Mouse (Mus musculus) lung, postnatal 36 days (tissue): ENCODE results near the gene Tmem223.
A peak's percentile ranks its signal among the peaks of the same experiment; 100 is the strongest.

Source experiments
- DNase-seq: peaks from one replicate; pipeline ENCODE4 v3.0.0; 2022; ENCODE audit warnings: mixed read lengths

The Tmem223 gene

GRCm38 (mm10) chr19:8803879-8804660, 33.3 kb downstream of the Tmem223 start:
- no peak for DNase-seq

- DNase-seq, result no peak
These were observed 36.0 kb downstream of the Tmem223 start for GRCm38 (mm10) chr19:8806810-8807209.

DNA sequence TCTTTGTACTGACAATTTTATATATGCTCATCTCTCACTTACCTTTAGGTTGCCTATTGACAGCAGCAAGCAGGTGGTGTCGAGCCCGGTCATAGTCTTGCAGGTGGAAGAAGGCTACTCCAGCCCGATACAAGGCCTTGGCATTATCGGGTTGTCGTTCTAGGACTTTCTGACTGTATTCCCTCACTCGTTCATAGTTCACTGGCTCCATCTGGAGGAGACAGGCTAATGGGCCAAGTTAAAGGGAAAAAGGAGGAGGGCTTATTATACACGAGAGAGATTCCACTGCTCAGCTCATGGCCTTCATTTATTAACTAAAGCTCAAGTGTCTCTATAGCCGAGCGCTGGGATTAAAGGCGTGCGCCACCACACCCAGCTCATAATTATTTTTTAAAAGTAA, 45.0 kb downstream of the Tmem223 start:
- no peak for DNase-seq

DNA sequence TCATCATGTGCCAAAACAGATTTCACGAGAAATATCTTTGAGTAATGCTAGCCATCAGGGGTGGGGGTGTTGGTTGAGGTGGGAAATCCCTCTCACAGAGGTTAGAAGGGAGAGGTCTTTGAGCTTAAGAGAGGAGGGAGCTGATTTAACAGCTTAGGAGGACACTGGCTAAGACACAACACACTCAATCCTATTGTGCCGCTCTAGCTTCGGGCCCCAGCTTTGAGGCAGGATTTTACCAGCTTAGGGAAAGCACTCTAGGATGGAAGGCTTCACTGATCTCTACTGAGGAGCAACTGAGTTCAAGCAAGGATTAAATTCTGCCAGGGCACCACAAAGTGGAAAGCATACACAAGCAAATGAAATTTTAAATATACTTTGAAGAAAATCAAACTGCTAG, 46.2 kb downstream of the Tmem223 start:
- DNase-seq, result no peak

DNA sequence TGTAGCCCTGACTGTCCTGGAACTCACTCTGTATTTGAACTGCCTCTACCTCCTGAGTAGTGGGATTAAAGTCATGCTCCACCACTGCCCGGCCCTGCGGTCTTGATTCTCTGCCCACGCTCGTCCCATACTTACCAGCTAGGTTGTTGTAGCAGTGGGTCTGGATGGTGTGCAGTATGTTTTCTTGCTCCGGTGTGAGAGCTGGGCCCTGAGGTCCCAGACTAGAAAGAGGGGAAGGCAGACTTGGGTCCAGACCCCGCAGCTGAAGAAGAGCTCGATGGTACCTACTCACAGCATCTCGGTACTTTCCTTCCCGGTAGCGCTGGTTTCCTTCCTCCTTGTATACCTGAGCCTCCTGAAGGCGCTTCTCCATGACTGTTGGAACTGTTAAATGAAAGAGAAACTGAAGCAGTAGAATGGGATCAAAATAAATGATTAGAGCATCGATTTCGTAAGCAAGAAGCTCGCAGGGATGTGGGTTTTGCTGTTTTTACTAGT, 47.6 kb downstream of the Tmem223 start:
- DNase-seq, result no peak

DNA sequence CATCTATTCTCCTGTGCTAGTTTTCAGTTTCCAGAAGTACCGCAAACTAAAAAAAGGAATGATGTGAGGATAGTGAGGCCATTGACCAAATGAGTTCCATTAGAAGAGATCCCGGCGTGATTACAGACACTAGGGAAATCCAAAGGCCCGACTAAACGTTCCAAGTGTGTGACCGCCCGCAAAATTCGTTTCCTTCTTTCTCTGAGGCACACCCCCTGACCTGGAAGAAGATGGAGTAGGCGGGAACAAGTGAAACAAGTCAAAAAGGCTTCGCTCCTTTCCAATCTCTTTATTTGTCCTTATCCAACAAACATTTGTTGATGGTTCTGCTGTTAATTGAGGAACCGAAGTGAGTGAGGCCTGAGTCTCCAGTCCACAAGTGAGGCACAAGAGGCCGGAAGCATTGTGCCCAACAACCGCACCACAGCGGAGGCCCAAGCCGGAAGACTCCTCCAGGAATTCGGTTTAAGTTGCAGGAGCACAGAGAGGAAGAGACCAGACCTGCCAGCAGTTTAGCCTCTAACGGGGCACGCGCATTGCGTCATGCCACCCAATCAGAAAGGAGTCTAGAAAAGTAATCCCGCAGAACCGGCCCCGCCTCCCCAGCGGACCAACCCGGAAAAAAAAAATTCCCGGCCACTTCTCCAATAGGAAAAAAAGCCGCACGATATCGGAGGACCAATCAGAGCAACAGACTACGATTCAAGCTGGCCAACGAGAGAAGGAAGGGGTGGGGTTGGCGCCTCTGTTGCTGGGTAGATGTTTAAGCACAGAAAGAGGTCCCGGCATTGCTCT, 48.2 kb downstream of the Tmem223 start, which contains the start of gene Ttc9c:
Gene Ttc9c, minus strand, starts transcription at position 533 of the 795 bp plus-strand sequence.
- peak; percentile 99 for DNase-seq

DNA sequence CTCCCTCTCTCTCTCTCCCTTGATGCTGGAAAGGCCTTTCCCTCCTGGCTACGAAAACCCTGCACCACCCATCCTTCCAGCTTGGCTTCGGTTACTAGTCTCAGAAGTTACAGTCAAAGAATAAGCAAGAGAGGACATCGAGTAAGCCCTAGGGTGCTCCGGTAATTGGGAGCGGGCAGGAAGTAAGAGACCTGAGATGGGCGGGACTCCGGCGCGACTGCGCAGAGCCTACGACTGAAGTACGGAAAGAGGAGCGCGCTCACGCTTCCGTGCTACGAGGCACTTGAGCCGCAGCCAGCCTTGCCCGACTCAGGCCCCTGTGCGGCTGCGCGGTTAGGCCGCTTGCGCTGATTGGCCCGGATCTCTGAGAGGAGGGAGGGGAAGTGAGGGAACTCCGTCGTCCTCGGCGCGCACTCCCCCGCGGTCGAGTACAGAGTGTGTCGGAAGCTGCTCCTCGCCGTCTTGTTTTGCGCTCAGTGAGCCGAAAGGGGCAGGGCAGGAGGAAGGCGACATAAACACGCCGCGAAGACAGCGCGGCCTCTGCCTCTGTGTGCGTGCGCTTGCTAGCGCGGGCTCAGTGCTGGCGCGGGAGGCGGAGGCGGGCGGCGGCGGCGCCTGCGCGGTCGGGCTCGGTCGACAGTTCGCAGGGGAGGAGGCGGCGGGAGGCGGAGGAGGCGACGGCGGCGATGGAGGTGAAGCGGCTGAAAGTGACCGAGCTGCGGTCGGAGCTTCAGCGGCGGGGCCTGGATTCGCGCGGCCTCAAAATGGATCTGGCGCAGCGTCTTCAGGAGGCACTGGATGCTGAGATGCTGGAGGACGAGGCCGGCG, 49.0 kb downstream of the Tmem223 start, which contains the start of gene Hnrnpul2:
Gene Hnrnpul2, plus strand, starts transcription at position 415 of the 828 bp plus-strand sequence.
- DNase-seq, result peak; percentile 99

GRCm38 (mm10) chr19:8820424-8820956, 49.7 kb downstream of the Tmem223 start:
- DNase-seq, result peak; percentile 28

DNA sequence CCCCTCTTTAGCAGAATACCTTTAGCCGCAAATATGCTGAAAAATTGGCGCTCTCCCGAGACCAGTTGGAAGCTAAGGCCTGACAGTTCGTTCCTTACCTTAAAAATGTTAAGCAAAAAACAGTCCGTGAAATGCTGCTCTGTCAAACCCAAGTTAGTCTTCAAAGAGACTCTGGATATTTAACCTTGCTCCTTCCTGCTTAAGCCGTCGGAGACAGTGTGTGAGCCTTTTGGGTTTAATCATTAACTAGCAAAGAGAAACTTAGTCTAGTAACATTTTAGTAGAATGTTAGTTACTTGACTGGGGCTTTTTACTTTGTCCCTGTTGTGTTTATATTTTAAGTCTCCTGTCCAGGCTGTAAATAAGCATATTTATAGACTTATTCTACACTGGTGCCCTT, 50.4 kb downstream of the Tmem223 start:
- DNase-seq, result no peak
